Mouse (Mus musculus) limb, embryonic 15.5 days (tissue): ENCODE results near the gene Csf2rb. TPM values are rescaled to one million over a fixed set of nuclear protein-coding genes. Genes with fewer than 3 reads are reported as not detected.
"Not testable (repeated sequence)": the region's sequence is repeated elsewhere in the genome, so short reads cannot be mapped to it uniquely, and the experiment has no call there.

Source experiments
- ATAC-seq: fragments of 200-750 bp; cut with Nextera tagmentation; 2 replicates; pipeline ENCODE4 v1.8.0; 2017; ENCODE audit warnings: low read depth, moderate TSS enrichment; ENCODE audit not compliant: insufficient number of reproducible peaks, low FRiP score, low TSS enrichment
- H3K27ac ChIP-seq: fragments of 300-500 bp; sonication (generic); 2 replicates; pipeline ENCODE4 v1.5.1; 2015; ENCODE audit warnings: moderate library complexity, mild to moderate bottlenecking, inconsistent platforms
- H3K27me3 ChIP-seq: fragments of 300-500 bp; sonication (generic); 2 replicates; pipeline ENCODE4 v1.6.1; 2015; ENCODE audit warnings: inconsistent platforms
- H3K36me3 ChIP-seq: fragments of 300-500 bp; sonication (generic); 2 replicates; pipeline ENCODE4 v1.6.1; 2015; ENCODE audit warnings: inconsistent platforms
- H3K4me1 ChIP-seq: fragments of 300-500 bp; sonication (generic); 2 replicates; pipeline ENCODE4 v1.6.1; 2015; ENCODE audit warnings: inconsistent platforms
- H3K4me2 ChIP-seq: fragments of 300-500 bp; sonication (generic); 2 replicates; pipeline ENCODE4 v1.6.1; 2015; ENCODE audit warnings: mild to moderate bottlenecking, inconsistent platforms
- H3K4me3 ChIP-seq: fragments of 300-500 bp; sonication (generic); 2 replicates; pipeline ENCODE4 v1.5.1; 2015; ENCODE audit warnings: mild to moderate bottlenecking, inconsistent platforms
- H3K9ac ChIP-seq: fragments of 300-500 bp; sonication (generic); 2 replicates; pipeline ENCODE4 v1.6.1; 2015; ENCODE audit warnings: inconsistent platforms
- H3K9me3 ChIP-seq: fragments of 300-500 bp; sonication (generic); 2 replicates; pipeline ENCODE4 v1.6.1; 2016; ENCODE audit warnings: inconsistent platforms
- WGBS: fragments of 180-500 bp; shearing (Covaris S2); methylation state at CpG from one replicate; pipeline ENCODE4 v1.1.7; 2015; 5-methylcytosine and 5-hydroxymethylcytosine counted together
- polyA plus RNA-seq: library from polyadenylated mRNA; unstranded; fragments of >200 nt; fragmentation: Nextera tagmentation; extraction: Ambion mirVana; gene quantifications from 2 replicates; pipeline ENCODE4 v1.2.1, GENCODE M21; 2015

The Csf2rb gene
- polyA plus RNA-seq, 1 experiment from 2014 or later, result 5.6 TPM

GRCm38 (mm10) chr15:78329972-78330371, 4.4 kb downstream of the Csf2rb start:
- not testable (repeated sequence) for ATAC-seq, H3K9me3 ChIP-seq

GRCm38 (mm10) chr15:78330706-78331105, 5.2 kb downstream of the Csf2rb start:
- 67% methylated on average over 4 of the region's 4 CpGs for WGBS
- no peak for ATAC-seq
- no peaks in the 10 kb centered on the region for H3K4me1 ChIP-seq
- H3K27ac ChIP-seq, result no peak overlapping the region
- H3K9me3 ChIP-seq, result no peaks in the 10 kb centered on the region
- H3K27me3 ChIP-seq, result no peaks in the 10 kb centered on the region
- H3K9ac ChIP-seq, result no peak overlapping the region
- no peaks in the 10 kb centered on the region for H3K36me3 ChIP-seq
- H3K4me2 ChIP-seq, result no peak overlapping the region
- no peak overlapping the region for H3K4me3 ChIP-seq

More at GRCm38 (mm10) chr15:78329972-78330371, 4.4 kb downstream of the Csf2rb start:
- H3K9ac ChIP-seq, H3K27ac ChIP-seq, H3K4me1 ChIP-seq, H3K27me3 ChIP-seq, H3K36me3 ChIP-seq, H3K4me3 ChIP-seq, H3K4me2 ChIP-seq: not testable (repeated sequence)
- 83% methylated on average over 6 of the region's 6 CpGs for WGBS

GRCm38 (mm10) chr15:78331523-78332340, 6.2 kb downstream of the Csf2rb start:
- WGBS, result 60% methylated on average over 5 of the region's 5 CpGs
- Histone ChIP-seq H3K9me3 (no peaks in the 10 kb centered on the region), H3K4me3 (no peak overlapping the region), H3K4me2 (no peak overlapping the region), H3K36me3 (no peaks in the 10 kb centered on the region), H3K4me1 (no peaks in the 10 kb centered on the region), H3K27me3 (no peaks in the 10 kb centered on the region), H3K27ac (no peak overlapping the region), H3K9ac (no peak overlapping the region)
- ATAC-seq, result no peak

GRCm38 (mm10) chr15:78332981-78333380, 7.4 kb downstream of the Csf2rb start:
- 67% methylated on average over 6 of the region's 6 CpGs for WGBS
- H3K36me3 ChIP-seq, result no peaks in the 10 kb centered on the region
- H3K9me3 ChIP-seq, result no peaks in the 10 kb centered on the region
- no peak overlapping the region for H3K9ac ChIP-seq
- H3K4me2 ChIP-seq, result no peak overlapping the region
- no peak overlapping the region for H3K27ac ChIP-seq
- no peaks in the 10 kb centered on the region for H3K4me1 ChIP-seq
- no peak for ATAC-seq
- no peaks in the 10 kb centered on the region for H3K27me3 ChIP-seq
- no peak overlapping the region for H3K4me3 ChIP-seq

- 70% methylated on average over 3 of the region's 3 CpGs for WGBS
- Histone ChIP-seq H3K4me2 (no peak overlapping the region), H3K36me3 (no peaks in the 10 kb centered on the region), H3K4me3 (no peak overlapping the region), H3K9me3 (no peaks in the 10 kb centered on the region), H3K27me3 (no peaks in the 10 kb centered on the region), H3K4me1 (no peaks in the 10 kb centered on the region), H3K9ac (no peak overlapping the region), H3K27ac (no peak overlapping the region)
- ATAC-seq, result no peak
These were observed 8.8 kb downstream of the Csf2rb start for GRCm38 (mm10) chr15:78334380-78334779.

GRCm38 (mm10) chr15:78339627-78340423, 14.3 kb downstream of the Csf2rb start:
- H3K4me1 ChIP-seq, H3K9me3 ChIP-seq, H3K27ac ChIP-seq, H3K36me3 ChIP-seq, H3K9ac ChIP-seq, H3K4me2 ChIP-seq, ATAC-seq, H3K27me3 ChIP-seq, H3K4me3 ChIP-seq: not testable (repeated sequence)
- 28% methylated on average over 7 of the region's 7 CpGs for WGBS

- ATAC-seq, H3K36me3 ChIP-seq, H3K9ac ChIP-seq, H3K4me2 ChIP-seq, H3K9me3 ChIP-seq, H3K27me3 ChIP-seq, H3K27ac ChIP-seq, H3K4me3 ChIP-seq, H3K4me1 ChIP-seq: not testable (repeated sequence)
- 52% methylated on average over 7 of the region's 7 CpGs for WGBS
These were observed 15.4 kb downstream of the Csf2rb start for GRCm38 (mm10) chr15:78340919-78341318.

- Histone ChIP-seq H3K9ac (no peak overlapping the region), H3K4me1 (no peaks in the 10 kb centered on the region), H3K27ac (no peak overlapping the region), H3K9me3 (no peaks in the 10 kb centered on the region), H3K4me3 (no peak overlapping the region), H3K4me2 (no peak overlapping the region), H3K36me3 (no peaks in the 10 kb centered on the region), H3K27me3 (no peaks in the 10 kb centered on the region)
- 27% methylated on average over 1 of the region's 1 CpGs for WGBS
- no peak for ATAC-seq
These were observed 18.1 kb downstream of the Csf2rb start for GRCm38 (mm10) chr15:78343683-78344082.

- H3K4me1 ChIP-seq, result no peaks in the 10 kb centered on the region
- H3K36me3 ChIP-seq, result no peaks in the 10 kb centered on the region
- no peaks in the 10 kb centered on the region for H3K27me3 ChIP-seq
- H3K4me2 ChIP-seq, result no peak overlapping the region
- ATAC-seq, result no peak
- H3K27ac ChIP-seq, result no peak overlapping the region
- H3K9ac ChIP-seq, result no peak overlapping the region
- H3K4me3 ChIP-seq, result no peak overlapping the region
- 90% methylated on average over 3 of the region's 3 CpGs for WGBS
- no peaks in the 10 kb centered on the region for H3K9me3 ChIP-seq
These were observed 19.0 kb downstream of the Csf2rb start for GRCm38 (mm10) chr15:78344567-78344966.

- ATAC-seq, result no peak
- WGBS, result 51% methylated on average over 3 of the region's 3 CpGs
- no peak overlapping the region for H3K4me3 ChIP-seq
- H3K27ac ChIP-seq, result no peak overlapping the region
- no peak overlapping the region for H3K9ac ChIP-seq
- H3K27me3 ChIP-seq, result no peaks in the 10 kb centered on the region
- no peaks in the 10 kb centered on the region for H3K36me3 ChIP-seq
- H3K4me2 ChIP-seq, result no peak overlapping the region
- H3K9me3 ChIP-seq, result no peaks in the 10 kb centered on the region
- no peaks in the 10 kb centered on the region for H3K4me1 ChIP-seq
These were observed 26.1 kb downstream of the Csf2rb start for GRCm38 (mm10) chr15:78351586-78352165.

GRCm38 (mm10) chr15:78354958-78355357, 29.4 kb downstream of the Csf2rb start:
- no peak overlapping the region for H3K4me3 ChIP-seq
- WGBS, result 3% methylated on average over 1 of the region's 1 CpGs
- H3K27me3 ChIP-seq, result no peaks in the 10 kb centered on the region
- H3K4me2 ChIP-seq, result no peak overlapping the region
- H3K9me3 ChIP-seq, result no peaks in the 10 kb centered on the region
- H3K36me3 ChIP-seq, result no peaks in the 10 kb centered on the region
- H3K9ac ChIP-seq, result no peak overlapping the region
- H3K27ac ChIP-seq, result no peak overlapping the region
- no peak for ATAC-seq
- H3K4me1 ChIP-seq, result no peaks in the 10 kb centered on the region

GRCm38 (mm10) chr15:78355548-78355947, 30.0 kb downstream of the Csf2rb start:
- Histone ChIP-seq H3K4me2 (no peak overlapping the region), H3K9me3 (no peaks in the 10 kb centered on the region), H3K27ac (no peak overlapping the region), H3K36me3 (no peaks in the 10 kb centered on the region), H3K9ac (no peak overlapping the region), H3K4me3 (no peak overlapping the region), H3K27me3 (no peaks in the 10 kb centered on the region), H3K4me1 (no peaks in the 10 kb centered on the region)
- WGBS, result 81% methylated on average over 5 of the region's 5 CpGs
- ATAC-seq, result no peak
